Mouse (Mus musculus) gastrocnemius, postnatal 14 days (tissue): ENCODE data around the gene Olfr1318. TPM values are rescaled to one million over a fixed set of nuclear protein-coding genes. Genes with fewer than 3 reads are reported as not detected.

Source experiments
- DNase-seq: peaks from one replicate; pipeline ENCODE4 v3.0.0; 2021; ENCODE audit warnings: mixed read lengths
- intact Hi-C: fragments of 180-260 bp; cut with DNase I; formaldehyde crosslinking; loops from one replicate; pipeline ENCODE4 v1.15.1; 2025; ENCODE audit warnings: low total_unique reads
- long read RNA-seq, 2 experiments: library from polyadenylated mRNA; stranded (forward); transcript quantifications; one replicate each; pipeline ENCODE4 v2.0.0; 2021
- total RNA-seq, 2 experiments: library from RNA; stranded (reverse); gene quantifications; 2 replicates each; pipeline ENCODE4 v1.2.3; 2021

The Olfr1318 gene
- total RNA-seq = not detected
- long read RNA-seq, experiment 1 = 0 reads
- long read RNA-seq, experiment 2 = 0 reads

- intact Hi-C loops = no loop called here
These were observed at the start of gene Olfr1318 for GRCm38 (mm10) chr2:112153898-112154297. Gene Olfr1318 (plus strand): TSS chr2:112154198.

GRCm38 (mm10) chr2:112115340-112115739 lies 38.7 kb upstream of the Olfr1318 start, which contains the start of gene Olfr1315-ps1:
Gene Olfr1315-ps1 (minus strand): TSS chr2:112115440.
- intact Hi-C loops = no loop called here
- DNase-seq = no peak

More at GRCm38 (mm10) chr2:112153898-112154297, at the start of gene Olfr1318:
- DNase-seq = no peak

GRCm38 (mm10) chr2:112134877-112135276 lies 19.1 kb upstream of the Olfr1318 start, which contains the start of gene Olfr1316:
Gene Olfr1316 (minus strand): TSS chr2:112134977.
- intact Hi-C loops = no loop called here
- no peak for DNase-seq

- intact Hi-C loops = no loop called here
- DNase-seq = no peak
These were observed 14.0 kb upstream of the Olfr1318 start, which contains the start of gene Olfr1317 for GRCm38 (mm10) chr2:112140029-112140428. Gene Olfr1317 (plus strand): TSS chr2:112140329.

- intact Hi-C loops = no loop called here
- no peak for DNase-seq
These were observed 42.9 kb downstream of the Olfr1318 start for GRCm38 (mm10) chr2:112196859-112197258.

DNA sequence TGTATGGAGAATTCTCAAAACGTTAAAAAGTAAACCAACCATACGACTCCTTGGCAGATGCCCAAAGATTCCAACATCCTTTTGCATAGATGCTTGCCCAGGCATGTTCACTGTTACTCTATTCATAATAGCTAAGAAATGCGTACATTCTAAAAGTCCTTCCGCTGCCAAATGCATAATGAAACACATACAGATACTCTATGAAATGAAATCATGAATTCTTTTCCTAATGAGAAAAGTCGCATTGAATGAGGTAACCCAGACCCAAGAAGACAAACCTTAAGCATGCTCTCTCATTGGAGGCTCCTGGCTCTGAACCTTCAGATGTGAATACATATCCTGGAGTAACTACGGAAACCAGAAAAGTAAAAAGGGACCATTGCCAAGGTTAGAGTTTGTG lies 49.1 kb downstream of the Olfr1318 start:
- intact Hi-C loops = no loop called here
- no peak for DNase-seq

Other genes starting within 250 kb of the Olfr1318 start
- gene Olfr1306, start 237.9 kb upstream of the Olfr1318 start, total RNA-seq = not detected
- not detected for gene Olfr1307, start 204.8 kb upstream of the Olfr1318 start, total RNA-seq
- gene Olfr1308, start 189.3 kb upstream of the Olfr1318 start, total RNA-seq = not detected
- gene Olfr1309, start 163.9 kb upstream of the Olfr1318 start, total RNA-seq = not detected
- not detected for gene Olfr1310, start 141.5 kb upstream of the Olfr1318 start, total RNA-seq
- gene Olfr1311, start 129.8 kb upstream of the Olfr1318 start, total RNA-seq = not detected
- gene Olfr1312, start 104.0 kb upstream of the Olfr1318 start, total RNA-seq = not detected
- gene Olfr1313, start 76.4 kb upstream of the Olfr1318 start, total RNA-seq = not detected
- not detected for gene Olfr1314, start 57.4 kb upstream of the Olfr1318 start, total RNA-seq
- gene Olfr1315-ps1, start 38.8 kb upstream of the Olfr1318 start, total RNA-seq = not detected
- gene Olfr1316, start 19.2 kb upstream of the Olfr1318 start, total RNA-seq = not detected
- not detected for gene Olfr1317, start 13.9 kb upstream of the Olfr1318 start, total RNA-seq
- 1 to 10 TPM; 1.7 to 2.2 TPM for gene Lpcat4, start 85.3 kb downstream of the Olfr1318 start, total RNA-seq
- gene Nutm1, start 105.1 kb downstream of the Olfr1318 start, total RNA-seq = not detected
- gene Nop10, start 107.7 kb downstream of the Olfr1318 start, total RNA-seq = 10 to 100 TPM; 57.7 to 59.7 TPM
- gene Slc12a6, start 111.6 kb downstream of the Olfr1318 start, total RNA-seq = 10 to 100 TPM; 20.4 to 25.2 TPM
- gene Gm21985, start 112.1 kb downstream of the Olfr1318 start, total RNA-seq = under 1 TPM; 0.71 to 0.84 TPM
- gene Emc4, start 213.8 kb downstream of the Olfr1318 start, total RNA-seq = 10 to 100 TPM; 67.2 to 71.2 TPM
- 1 to 10 TPM; 4.3 to 5.1 TPM for gene Katnbl1, start 225.0 kb downstream of the Olfr1318 start, total RNA-seq